Mouse (Mus musculus) embryonic fibroblast, embryonic 13.5 days (primary cell): ENCODE measurements around the gene Olfr68. TPM values are rescaled to one million over a fixed set of nuclear protein-coding genes. Genes with fewer than 3 reads are reported as not detected.

Experiments
- H3K27ac ChIP-seq: 2 replicates; pipeline ENCODE4 v1.5.1; 2012; ENCODE audit warnings: low read length, control low read depth, inconsistent platforms; ENCODE audit not compliant: insufficient read depth
- H3K4me1 ChIP-seq: 2 replicates; pipeline ENCODE4 v1.6.1; 2011; ENCODE audit warnings: low read length; ENCODE audit not compliant: control insufficient read depth, insufficient read depth
- H3K4me3 ChIP-seq: 2 replicates; pipeline ENCODE4 v1.5.1; 2011; ENCODE audit warnings: mild to moderate bottlenecking, control low read depth, low read length; ENCODE audit not compliant: insufficient read depth
- CTCF ChIP-seq: IDR thresholded peaks from 2 replicates; pipeline ENCODE4 v1.5.1; 2011; ENCODE audit warnings: mild to moderate bottlenecking, control low read depth, low read length, moderate library complexity, borderline replicate concordance; ENCODE audit not compliant: insufficient read depth
- POLR2A ChIP-seq: IDR thresholded peaks from 2 replicates; pipeline ENCODE4 v1.6.1; 2011; ENCODE audit warnings: low read depth, mild to moderate bottlenecking, control low read depth, low read length, moderate library complexity
- polyA plus RNA-seq: library from polyadenylated mRNA; stranded (reverse); fragments of >200 nt; gene quantifications from 2 replicates; pipeline ENCODE4 v1.2.4, GENCODE M21; 2011; ENCODE audit warnings: low read depth; ENCODE audit not compliant: missing spikeins, insufficient read length

Olfr68 gene
- polyA plus RNA-seq, 1 experiment, result not detected

- no peak within 1 kb of the TSS for H3K4me3 ChIP-seq
- H3K4me1 ChIP-seq, result no peaks in the 10 kb centered on the region
- H3K27ac ChIP-seq, result no peak within 1 kb of the TSS
- no peak for TF ChIP-seq POLR2A
- TF ChIP-seq CTCF, result no peak
Observed at GRCm38 (mm10) chr7:103757233-103757632, 22.3 kb downstream of the Olfr68 start, which contains the start of gene Olfr630. Gene Olfr630 (minus strand): TSS chr7:103757333.

GRCm38 (mm10) chr7:103744843-103745242 is 34.7 kb downstream of the Olfr68 start, which contains the start of gene Olfr629:
Gene Olfr629 (minus strand): TSS chr7:103744943.
- TF ChIP-seq POLR2A (no peak), CTCF (no peak)
- Histone ChIP-seq H3K4me1 (no peaks in the 10 kb centered on the region), H3K4me3 (no peak within 1 kb of the TSS), H3K27ac (no peak within 1 kb of the TSS)

- Histone ChIP-seq H3K4me3 (no peak within 1 kb of the TSS), H3K27ac (no peak within 1 kb of the TSS), H3K4me1 (no peaks in the 10 kb centered on the region)
- TF ChIP-seq POLR2A (no peak), CTCF (no peak)
Observed at GRCm38 (mm10) chr7:103730074-103730473, 49.4 kb downstream of the Olfr68 start, which contains the start of gene Olfr628. Gene Olfr628 (plus strand): TSS chr7:103730374.

Other genes with a start within 250 kb of the Olfr68 start
- gene Olfr612, start 237.0 kb downstream of the Olfr68 start, polyA plus RNA-seq, result not detected in 2 replicates
- gene Olfr613, start 231.6 kb downstream of the Olfr68 start, polyA plus RNA-seq, result not detected in 2 replicates
- not detected in 2 replicates for gene Olfr615, start 223.6 kb downstream of the Olfr68 start, polyA plus RNA-seq
- gene Olfr616, start 210.6 kb downstream of the Olfr68 start, polyA plus RNA-seq, result not detected in 2 replicates
- not detected in 2 replicates for gene Olfr617, start 206.6 kb downstream of the Olfr68 start, polyA plus RNA-seq
- gene Olfr618, start 189.6 kb downstream of the Olfr68 start, polyA plus RNA-seq, result not detected in 2 replicates
- gene Olfr619, start 179.1 kb downstream of the Olfr68 start, polyA plus RNA-seq, result not detected in 2 replicates
- gene Olfr620, start 167.2 kb downstream of the Olfr68 start, polyA plus RNA-seq, result not detected in 2 replicates
- gene Olfr622, start 137.0 kb downstream of the Olfr68 start, polyA plus RNA-seq, result not detected in 2 replicates
- not detected in 2 replicates for gene Olfr623, start 116.0 kb downstream of the Olfr68 start, polyA plus RNA-seq
- gene Olfr624, start 108.5 kb downstream of the Olfr68 start, polyA plus RNA-seq, result not detected in 2 replicates
- not detected in 2 replicates for gene Olfr625-ps1, start 97.0 kb downstream of the Olfr68 start, polyA plus RNA-seq
- gene Olfr243, start 65.0 kb downstream of the Olfr68 start, polyA plus RNA-seq, result not detected in 2 replicates
- not detected in 2 replicates for gene Olfr628, start 49.3 kb downstream of the Olfr68 start, polyA plus RNA-seq
- gene Olfr629, start 34.8 kb downstream of the Olfr68 start, polyA plus RNA-seq, result not detected in 2 replicates
- not detected in 2 replicates for gene Olfr630, start 22.4 kb downstream of the Olfr68 start, polyA plus RNA-seq
- not detected in 2 replicates for gene Olfr69, start 8.1 kb downstream of the Olfr68 start, polyA plus RNA-seq
- gene Olfr67, start 12.1 kb upstream of the Olfr68 start, polyA plus RNA-seq, result not detected in 2 replicates
- not detected in 2 replicates for gene Hbb-bt, start 34.3 kb upstream of the Olfr68 start, polyA plus RNA-seq
- not detected in 2 replicates for gene Hbb-bs, start 48.4 kb upstream of the Olfr68 start, polyA plus RNA-seq
- gene Hbb-bh2, start 60.8 kb upstream of the Olfr68 start, polyA plus RNA-seq, result not detected in 2 replicates
- gene Hbb-bh1, start 63.5 kb upstream of the Olfr68 start, polyA plus RNA-seq, result not detected in 2 replicates
- not detected in 2 replicates for gene Hbb-y, start 73.5 kb upstream of the Olfr68 start, polyA plus RNA-seq
- gene Olfr66, start 106.6 kb upstream of the Olfr68 start, polyA plus RNA-seq, result not detected in 2 replicates
- gene Olfr64, start 114.8 kb upstream of the Olfr68 start, polyA plus RNA-seq, result not detected in 2 replicates
- not detected in 2 replicates for gene Olfr65, start 123.8 kb upstream of the Olfr68 start, polyA plus RNA-seq
- gene Olfr631, start 149.1 kb upstream of the Olfr68 start, polyA plus RNA-seq, result not detected in 2 replicates
- not detected in 2 replicates for gene Olfr632, start 154.6 kb upstream of the Olfr68 start, polyA plus RNA-seq
- gene Olfr633, start 164.7 kb upstream of the Olfr68 start, polyA plus RNA-seq, result not detected in 2 replicates
- not detected in 2 replicates for gene Olfr635, start 191.5 kb upstream of the Olfr68 start, polyA plus RNA-seq
- not detected in 2 replicates for gene Olfr638, start 219.0 kb upstream of the Olfr68 start, polyA plus RNA-seq
- gene Olfr639, start 237.6 kb upstream of the Olfr68 start, polyA plus RNA-seq, result not detected in 2 replicates
- not detected in 2 replicates for gene Olfr640, start 245.9 kb upstream of the Olfr68 start, polyA plus RNA-seq